Mouse (Mus musculus): Measurements from ENCODE around the gene Vezf1.

The Vezf1 gene

DNA sequence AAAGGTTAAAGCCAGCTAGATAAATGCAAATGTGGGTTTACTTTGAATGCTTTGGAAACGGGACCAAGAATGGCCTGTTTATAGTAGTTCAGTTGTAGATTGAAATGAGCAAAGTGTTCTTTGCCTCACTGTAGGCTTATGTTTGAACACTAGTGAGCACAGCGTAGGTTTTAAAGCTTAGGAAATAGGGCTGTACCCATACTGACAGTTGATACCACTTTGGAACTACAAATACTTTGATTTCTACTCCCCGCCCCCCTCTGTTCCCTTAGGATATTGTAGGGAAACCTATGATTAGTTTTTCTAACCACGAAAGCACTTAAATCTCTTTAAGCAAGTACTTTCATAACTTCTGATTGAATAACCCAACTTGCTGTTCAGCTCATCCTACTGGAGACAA lies 15.4 kb upstream of the Vezf1 start:
- no peak for DNase-seq (ENCODE audit: extremely low read depth, insufficient read length, low spot score)

DNA sequence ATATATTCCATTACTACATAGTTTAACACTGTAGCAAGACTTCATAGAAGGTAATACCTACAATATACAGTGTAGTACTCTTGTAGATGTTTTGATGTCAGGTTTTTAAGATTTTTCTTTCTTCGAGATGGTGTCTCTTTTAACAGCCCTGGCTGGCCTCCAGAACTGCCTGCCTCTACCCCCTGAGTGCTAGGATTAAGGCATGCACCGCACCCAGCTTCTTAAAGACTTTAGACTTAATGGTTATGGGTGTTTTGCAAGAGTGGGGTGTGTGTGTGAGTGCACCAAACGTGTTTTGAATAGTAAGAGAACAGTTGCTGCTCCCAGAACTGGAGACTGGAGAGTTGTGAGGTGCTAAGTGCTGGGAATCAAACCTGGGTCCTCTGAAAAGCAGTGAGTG lies 14.3 kb upstream of the Vezf1 start:
- DNase-seq (ENCODE audit: extremely low read depth, insufficient read length, low spot score) = no peak

DNA sequence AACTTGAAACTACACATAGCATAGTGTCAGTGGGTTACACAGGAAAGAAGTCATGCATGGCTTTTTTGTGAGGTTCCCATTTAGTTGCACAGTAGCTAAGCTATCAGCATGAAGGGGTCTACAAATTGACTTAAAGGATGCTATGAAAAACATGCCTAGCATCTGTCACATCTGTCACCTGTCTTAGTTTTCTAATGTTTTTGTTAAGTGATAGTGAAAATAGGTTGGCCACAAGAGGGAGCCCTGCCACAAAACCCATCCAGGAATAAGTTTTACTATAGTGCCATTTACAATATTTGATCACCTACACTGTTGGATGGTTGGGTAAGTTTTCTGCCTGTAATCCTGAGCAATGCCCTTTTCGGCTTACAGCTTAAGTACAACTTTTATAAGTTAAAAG lies 13.5 kb upstream of the Vezf1 start:
- DNase-seq (ENCODE audit: extremely low read depth, insufficient read length, low spot score) = peak; percentile 41

DNA sequence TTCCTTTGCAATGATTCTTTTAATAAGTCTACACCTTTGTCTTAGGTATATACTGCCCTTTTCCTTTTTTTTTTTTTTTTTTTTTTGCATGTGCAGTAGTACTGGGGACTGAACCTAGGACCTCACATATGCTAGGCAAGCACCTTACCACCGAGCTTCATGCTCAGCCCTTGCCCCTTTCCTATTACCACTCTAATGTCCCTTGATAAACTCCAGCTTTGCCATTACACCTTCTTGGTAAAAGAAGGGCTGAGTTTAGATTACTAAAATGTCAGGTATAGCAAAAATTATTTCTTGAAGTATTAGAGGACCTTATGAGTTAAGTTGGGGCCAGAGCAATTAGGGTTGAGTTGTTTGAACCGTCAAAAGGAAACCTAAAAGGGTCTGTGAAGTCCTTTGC lies 12.3 kb upstream of the Vezf1 start:
- DNase-seq (ENCODE audit: extremely low read depth, insufficient read length, low spot score) = no peak

DNA sequence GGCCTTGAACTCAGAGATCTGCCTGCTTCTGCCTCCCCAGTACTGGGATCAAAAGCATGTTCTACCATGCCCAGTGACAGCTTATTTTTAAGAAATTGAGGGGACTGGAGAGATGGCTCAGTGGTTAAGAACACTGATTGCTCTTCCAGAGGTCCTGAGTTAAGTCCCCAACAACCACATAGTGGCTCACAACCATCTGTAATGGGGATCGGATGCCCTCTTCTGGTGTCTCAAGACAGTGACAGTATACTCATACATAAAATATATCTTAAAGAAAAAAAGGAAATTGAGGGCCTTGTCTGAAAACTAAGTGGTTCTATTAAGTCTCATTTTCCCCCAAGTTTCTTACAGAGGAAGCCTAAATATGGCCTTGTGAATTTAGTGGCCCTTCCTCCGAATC lies 10.3 kb upstream of the Vezf1 start:
- DNase-seq (ENCODE audit: extremely low read depth, insufficient read length, low spot score) = no peak

DNA sequence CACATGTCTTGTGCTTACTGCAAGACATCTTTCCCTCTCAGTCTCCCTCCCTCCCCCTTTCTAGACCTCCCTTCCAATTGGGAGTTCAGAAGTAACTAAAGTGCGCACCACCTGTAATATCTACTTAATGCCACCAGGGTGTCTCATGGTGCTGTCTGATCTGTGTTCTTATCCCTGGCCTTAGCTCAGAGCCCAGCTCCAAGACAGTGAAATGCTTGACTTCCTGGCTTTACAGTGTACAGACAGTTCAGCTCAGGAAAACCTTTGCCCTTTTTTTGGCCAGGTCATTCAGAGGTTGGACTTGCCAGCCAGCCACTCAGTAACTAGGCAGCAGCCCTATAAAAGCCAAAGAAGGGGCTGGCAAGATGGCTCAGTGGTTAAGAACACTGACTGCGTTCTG lies 8.9 kb upstream of the Vezf1 start:
- peak; percentile 48 for DNase-seq (ENCODE audit: extremely low read depth, insufficient read length, low spot score)

DNA sequence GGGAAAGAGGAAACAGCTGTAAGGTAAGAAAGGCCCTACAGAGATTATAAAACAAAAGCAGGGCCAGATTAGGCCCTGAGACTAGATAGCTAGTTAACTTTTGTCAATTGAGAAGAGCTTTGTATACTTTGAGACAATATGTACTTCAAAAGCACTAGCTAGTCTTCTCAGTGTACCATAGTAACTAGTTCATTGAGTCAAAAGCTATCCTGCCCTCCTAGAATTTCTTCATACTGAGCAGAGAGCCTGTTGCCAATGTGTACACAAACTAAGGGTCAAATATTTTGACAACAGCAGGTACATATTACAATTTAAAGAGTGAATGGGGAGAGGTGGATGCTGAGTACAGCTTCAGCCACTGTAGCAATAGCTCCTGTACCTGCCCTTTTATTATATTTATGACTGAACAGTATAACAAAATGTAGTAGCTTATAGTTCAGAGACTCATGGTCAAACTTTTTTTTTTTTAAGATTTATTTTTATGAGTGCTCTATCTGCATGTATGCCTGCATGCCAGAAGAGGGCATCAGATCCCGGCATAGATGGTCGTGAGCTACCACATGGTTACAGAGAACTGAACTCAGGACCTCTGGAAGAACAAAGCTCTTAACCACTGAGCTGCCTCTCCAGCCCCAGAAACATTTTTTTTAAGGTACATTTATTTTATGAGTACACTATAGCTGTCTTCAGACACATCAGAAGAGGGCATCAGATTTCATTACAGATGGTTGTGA lies 6.0 kb upstream of the Vezf1 start:
- DNase-seq (ENCODE audit: extremely low read depth, insufficient read length, low spot score) = no peak

DNA sequence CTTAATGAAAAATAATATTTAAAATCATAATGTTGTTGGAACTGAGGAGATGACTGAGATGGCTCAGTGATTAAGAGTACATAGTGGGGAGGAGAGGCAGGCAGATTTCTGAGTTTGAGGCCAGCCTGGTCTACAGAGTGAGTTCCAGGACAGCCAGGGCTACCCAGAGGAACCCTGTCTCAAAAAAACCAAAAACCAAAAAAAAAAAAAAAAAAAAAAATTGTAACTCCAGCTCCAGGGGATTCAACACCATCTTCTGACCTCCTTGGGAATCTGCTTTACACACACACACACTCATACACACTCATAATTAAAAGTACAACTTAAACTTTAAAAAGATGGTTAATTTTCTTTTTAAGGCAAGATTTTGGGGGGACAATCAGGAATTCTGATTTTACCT lies 2.3 kb upstream of the Vezf1 start:
- DNase-seq (ENCODE audit: extremely low read depth, insufficient read length, low spot score) = no peak

DNA sequence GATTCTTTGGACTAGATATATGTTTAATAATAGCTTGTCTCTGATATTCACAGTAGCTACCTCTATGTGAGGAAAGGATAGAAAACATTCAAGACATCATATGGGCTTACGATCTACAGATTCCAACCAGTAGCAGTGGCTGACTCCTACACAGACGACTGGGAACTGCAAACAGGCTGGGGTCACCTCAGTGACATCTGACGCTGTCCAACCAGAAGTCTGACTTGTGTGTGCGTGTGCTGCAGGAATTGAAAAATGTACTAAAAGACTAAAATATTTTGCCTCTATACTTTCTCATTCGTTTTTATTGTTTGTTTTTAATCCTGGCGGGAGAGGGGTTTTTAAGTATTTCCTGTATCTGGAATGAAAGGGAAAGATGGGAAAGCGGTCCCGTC lies 891 bp upstream of the Vezf1 start:
- DNase-seq (ENCODE audit: extremely low read depth, insufficient read length, low spot score) = no peak

DNA sequence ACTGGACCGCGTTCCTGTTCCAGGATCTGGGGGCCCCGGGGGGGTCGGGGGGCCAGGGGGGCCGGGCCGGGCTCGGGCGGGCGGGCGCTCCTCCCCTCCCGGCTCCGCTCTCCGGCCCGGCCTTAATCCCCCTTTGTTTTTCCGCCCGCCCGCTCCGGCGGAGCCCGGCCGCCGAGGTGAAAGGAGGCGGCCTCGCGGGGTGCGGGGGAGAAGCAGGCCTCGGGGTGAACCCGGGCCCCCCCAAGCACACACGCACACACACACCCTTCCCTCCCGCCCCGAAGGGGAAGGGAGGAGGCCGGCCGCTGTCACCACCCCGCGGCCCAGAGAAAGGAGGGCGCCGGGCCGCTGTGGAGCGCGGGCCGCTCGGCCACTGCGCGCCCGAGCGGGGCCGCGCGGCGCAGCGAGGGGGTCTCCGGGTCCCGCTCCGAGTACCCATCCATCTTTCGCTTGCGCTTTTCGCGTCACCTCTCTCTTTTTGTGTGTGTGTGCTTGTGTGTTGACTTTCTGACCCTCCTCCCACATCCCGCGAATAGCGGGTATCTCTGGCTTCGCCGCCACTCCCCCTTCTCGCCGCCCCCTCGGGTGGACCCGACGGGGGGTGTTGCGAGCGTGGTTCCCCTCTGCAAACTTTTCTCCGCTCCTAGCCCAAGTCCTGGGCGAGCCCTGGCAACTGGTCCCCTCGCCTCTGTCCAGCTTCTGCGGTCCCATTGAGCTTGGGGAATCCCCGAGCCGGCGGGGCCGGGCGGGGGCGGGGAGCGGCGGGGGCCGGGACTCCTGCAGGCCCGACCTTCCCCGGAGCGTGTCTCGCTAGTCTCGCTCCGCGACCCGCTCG lies 549 bp downstream of the Vezf1 start:
- DNase-seq (ENCODE audit: extremely low read depth, insufficient read length, low spot score) = peak; percentile 78

DNA sequence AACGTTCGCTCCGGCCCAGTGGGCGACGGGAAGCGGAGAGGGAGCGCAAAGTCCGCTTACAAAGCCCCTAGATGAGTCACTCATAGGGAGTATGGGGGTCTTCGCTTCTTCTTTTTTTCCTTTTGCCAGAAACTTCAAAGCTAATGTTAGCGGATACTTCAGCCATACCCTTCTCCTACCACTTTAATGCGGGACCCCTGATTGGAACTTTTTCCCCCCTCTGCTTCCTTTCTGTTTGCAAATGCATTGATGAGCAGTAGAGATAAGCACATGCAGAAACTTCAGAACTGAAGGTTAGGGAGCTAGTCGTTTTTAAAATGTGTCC lies 1.1 kb downstream of the Vezf1 start:
- DNase-seq (ENCODE audit: extremely low read depth, insufficient read length, low spot score) = no peak

DNA sequence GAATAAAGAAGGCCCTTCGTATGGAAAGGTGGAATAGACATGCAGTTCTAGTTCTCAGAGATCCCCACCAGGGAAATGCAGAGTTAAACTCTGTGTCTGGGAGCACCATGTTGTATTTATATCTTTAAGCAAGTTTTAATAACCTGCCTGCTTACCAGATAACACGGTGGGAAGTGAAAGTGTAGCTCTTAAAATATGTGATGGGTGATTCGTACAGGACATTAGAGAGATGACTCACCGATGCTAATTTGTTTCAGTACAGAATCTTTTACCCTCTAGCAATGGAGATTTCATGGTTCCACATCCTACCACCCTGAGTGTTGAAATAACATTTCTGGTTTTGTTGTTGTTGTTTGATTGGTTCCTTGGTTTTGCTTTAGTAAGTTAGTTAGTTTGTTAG lies 2.3 kb downstream of the Vezf1 start:
- no peak for DNase-seq (ENCODE audit: extremely low read depth, insufficient read length, low spot score)

DNA sequence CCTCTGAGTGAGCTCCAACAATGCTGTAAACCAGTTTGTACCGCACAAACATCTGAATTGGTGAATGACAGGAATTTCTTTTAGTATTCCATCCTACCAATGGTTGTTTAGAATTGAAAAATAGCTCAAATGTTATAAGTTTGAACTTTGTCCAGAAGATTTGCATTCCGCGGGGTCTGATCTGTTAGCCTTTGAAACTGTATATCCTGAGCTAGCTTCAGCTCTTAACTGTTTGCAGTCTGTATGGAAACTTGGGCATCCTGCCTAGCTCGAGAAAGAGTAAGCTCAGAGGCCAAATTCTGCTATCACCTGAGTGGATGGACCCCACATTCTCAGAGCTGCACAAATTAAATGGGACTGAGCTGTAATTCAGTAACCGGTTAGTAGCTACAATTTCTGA lies 3.0 kb downstream of the Vezf1 start:
- no peak for DNase-seq (ENCODE audit: extremely low read depth, insufficient read length, low spot score)

DNA sequence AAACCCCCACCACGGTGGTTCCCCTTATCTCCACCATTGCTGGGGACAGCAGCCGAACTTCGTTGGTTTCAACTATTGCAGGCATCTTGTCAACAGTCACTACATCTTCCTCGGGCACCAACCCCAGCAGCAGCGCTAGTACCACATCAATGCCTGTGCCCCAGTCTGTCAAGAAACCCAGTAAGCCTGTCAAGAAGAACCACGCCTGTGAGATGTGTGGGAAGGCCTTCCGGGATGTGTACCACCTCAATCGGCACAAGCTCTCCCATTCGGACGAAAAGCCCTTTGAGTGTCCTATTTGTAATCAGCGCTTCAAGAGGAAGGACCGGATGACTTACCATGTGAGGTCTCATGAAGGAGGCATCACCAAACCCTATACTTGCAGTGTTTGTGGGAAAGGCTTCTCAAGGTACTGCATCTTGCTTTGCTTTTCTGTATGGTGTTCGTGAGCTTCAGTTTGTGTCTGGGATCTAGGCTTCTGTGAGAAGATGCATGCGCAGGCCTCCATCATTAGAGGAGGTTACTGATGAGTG lies 5.3 kb downstream of the Vezf1 start:
- DNase-seq (ENCODE audit: extremely low read depth, insufficient read length, low spot score) = no peak

DNA sequence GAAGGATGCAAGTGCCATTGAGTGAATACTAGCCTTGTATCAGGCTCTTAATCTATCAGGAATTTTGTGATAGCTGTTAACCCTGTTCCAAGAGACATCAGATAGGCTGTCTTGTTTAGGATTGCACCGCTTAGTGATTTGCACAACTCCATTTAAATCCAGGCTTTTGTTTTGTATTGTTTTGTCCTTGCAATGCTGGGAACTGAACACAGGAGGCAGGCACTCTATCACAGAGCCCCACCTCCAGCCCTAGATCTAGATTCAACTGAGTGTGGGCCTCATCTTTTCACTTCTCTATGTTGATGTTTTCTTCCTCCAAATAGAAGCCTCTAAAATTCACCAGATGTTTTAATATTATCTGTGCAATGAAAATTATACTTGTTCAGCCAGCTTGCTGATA lies 7.6 kb downstream of the Vezf1 start:
- no peak for DNase-seq (ENCODE audit: extremely low read depth, insufficient read length, low spot score)

DNA sequence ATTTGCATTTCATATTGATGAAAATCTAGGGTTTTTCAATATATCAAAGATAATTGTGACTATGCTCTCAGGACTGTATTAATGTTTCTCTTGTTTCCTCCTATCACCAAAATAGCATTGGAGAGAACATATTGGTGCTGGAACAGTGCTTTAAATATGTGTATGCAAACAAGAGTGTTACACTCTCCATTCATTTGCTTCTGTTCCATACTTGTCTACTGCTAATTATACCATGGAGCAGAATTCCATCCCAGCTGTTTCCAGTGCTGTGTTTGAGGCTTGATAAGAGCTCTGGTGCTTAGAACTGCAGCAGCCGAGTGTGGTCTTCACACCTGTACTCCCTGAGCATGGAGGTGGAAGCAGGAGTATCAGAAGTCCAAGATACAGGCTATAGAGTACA lies 8.3 kb downstream of the Vezf1 start:
- DNase-seq (ENCODE audit: extremely low read depth, insufficient read length, low spot score) = no peak

DNA sequence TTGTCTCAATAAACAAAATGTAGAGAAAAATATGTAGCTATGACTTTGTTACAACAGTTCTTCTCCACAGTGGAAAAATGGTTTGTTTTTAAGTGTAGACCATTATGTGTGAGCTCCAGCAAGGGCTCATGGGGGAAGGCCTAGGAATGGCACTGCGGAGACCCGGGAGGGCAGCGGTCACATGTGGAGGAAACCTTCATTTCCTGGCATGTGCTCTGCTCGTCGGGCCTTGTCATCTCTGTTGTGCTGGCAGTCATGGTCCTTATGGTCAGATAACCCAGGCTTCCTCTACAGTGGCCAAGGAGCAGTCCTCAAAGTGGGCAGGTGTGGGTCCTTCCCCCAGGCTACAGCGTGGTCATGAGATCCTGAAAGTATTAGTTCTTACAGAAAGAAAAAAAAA lies 15.6 kb downstream of the Vezf1 start:
- no peak for DNase-seq (ENCODE audit: extremely low read depth, insufficient read length, low spot score)

DNA sequence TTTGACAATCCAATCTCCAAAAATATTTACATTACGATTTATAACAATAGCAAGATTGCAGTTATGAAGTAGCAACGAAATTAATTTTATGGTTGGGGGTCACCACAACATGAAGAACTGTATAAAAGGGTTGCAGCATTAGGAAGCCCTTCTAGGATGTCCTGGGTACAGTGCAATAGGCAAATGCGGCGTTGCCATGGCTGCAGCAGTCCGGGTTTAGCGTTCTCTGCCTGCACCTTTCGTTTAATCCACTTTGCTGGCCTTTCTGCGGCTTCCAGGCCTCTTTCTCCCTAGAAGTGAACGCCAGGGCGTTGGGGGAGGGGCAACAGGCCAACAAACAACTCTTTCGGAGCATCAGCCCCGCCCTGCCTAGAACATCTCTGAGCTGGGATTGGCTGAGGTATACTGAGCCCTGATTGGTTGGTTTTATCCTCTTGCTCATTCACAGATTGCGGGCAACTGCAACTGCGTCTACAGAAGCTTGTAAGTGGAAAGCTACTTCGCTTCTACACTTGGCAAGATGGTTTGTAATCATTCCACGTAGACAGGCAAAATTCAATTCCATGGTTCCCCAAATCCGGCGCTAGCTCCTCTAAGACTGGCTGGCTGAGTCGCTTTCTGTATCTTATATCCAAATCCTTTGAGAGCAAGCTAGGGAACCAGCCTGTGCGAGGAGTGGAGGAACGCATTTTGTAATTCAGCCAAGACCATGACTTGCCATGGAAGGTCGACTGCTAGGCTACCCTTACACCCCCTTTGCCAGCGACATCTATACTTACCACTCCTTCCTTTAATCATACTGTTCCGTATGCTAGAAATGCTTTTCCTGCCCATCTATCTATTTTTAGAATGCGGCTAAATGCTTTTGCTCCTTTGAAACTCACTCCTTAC lies 18.9 kb downstream of the Vezf1 start:
- peak; percentile 65 for DNase-seq (ENCODE audit: extremely low read depth, insufficient read length, low spot score)

DNA sequence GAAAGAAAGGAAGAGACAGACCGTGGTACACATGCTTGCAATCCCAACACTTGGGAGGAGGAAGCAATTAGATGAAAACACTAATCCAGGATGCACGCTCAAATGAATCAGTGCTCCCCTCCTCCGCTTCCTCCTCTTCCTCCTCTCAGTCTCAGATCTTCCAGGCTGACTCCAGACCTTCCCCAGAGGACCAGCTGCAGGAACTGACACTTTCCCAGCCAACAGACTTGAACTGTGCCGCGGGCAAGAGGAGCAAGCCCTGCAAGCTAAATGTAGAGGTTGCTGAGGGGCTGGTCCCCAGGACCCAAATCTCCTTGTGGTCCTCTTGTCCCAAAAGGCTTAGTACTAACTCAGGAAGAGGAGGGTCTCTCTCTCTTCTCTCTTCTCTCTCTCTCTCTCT lies 21.1 kb downstream of the Vezf1 start:
- no peak for DNase-seq (ENCODE audit: extremely low read depth, insufficient read length, low spot score)

DNA sequence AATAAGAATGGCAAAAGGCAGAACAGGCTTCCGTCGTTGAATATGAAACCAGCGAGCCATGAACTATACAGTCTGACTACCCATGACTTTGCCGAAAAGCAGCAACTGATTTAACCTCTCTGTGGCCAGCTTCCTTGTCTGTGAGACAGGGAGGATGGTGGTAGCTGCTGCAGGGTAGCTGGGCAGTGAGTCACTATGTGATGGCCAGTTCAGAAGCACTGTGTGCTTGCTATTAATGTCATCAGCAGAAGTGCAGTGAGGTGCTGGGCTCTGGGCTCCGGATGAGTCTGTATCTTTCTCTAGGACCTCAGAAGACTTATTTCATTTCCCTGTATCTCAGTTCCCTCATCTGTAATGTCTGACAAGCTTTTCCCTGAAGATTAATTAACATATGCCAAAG lies 22.2 kb downstream of the Vezf1 start:
- no peak for DNase-seq (ENCODE audit: extremely low read depth, insufficient read length, low spot score)

DNA sequence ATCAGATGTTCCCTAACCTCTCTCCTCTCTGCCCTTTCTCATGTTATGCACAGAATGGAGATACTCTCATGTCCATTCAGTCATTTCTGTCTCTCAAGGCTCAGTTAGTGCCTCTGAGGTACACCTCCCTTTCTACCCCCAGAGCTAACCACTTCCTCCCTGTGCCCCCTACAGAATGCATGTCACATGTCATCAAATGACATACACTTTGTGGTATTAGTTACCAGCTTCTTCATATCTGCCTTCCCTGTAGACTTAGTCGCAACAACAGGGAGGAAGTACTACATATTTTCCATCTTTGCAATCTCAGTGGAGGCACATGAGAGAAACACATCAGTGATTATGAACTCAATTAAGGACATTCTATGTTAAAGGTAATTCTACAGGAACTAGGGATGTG lies 23.9 kb downstream of the Vezf1 start:
- DNase-seq (ENCODE audit: extremely low read depth, insufficient read length, low spot score) = no peak
